Comparison of ENCODE assay signal across 13 mouse cellular contexts in the genomic region with DNA sequence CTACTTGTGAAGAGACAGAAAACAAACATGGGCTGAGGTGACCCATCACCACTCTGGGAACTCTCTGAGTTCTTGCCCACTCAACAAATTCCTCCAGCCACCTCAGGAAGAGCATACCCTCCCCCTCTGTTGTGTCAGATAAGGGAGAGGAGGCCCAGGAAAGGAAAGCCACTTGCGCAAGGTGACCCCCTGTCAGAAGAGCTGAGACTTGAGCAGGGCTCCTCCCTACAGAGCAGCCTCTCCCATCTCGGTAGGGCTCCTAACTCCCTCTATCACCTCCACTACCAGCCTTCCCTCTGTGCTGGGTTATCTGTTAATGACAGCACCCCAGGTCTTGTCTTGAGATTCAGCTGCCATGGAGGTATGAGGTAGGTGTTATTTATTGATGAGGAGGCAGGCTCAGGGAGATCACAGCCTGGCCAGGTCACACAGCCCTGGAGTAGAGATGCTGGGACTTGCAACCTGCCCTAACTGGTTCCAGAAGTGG. TPM values are rescaled to one million over a fixed set of nuclear protein-coding genes. Genes with fewer than 3 reads are reported as not detected.
DNase-seq lines count a peak whose midpoint lies in the region; ATAC-seq and TF ChIP-seq lines count a peak whose summit lies in the region.
"Had no signal": no experiment of that assay in that cellular context is flagged by ENCODE, and none has a peak within 500 bp of the region (broad histone marks: within the 10 kb centered on the region; RNA-seq: fewer than 3 reads in every experiment).

No protein-coding gene starts in this region.

- H3K36me3 ChIP-seq in heart, embryonic 16.5 days (ENCODE audit: control insufficient read depth, insufficient read depth), result no peaks in the 10 kb centered on the region
- H3K36me3 ChIP-seq in stomach, postnatal 0 days (ENCODE audit: control insufficient read depth, insufficient read depth, low read length), result no peaks in the 10 kb centered on the region

- H3K9ac ChIP-seq in heart, embryonic 16.5 days (ENCODE audit: low read length), result 0 out of 2 replicates have a peak overlapping the region, but pooled peaks have one; percentile 7
- no peak overlapping the region for H3K9ac ChIP-seq in stomach, postnatal 0 days (ENCODE audit: low read length)

- peaks cover 18% of the 10 kb centered on the region for H3K4me1 ChIP-seq in heart, embryonic 16.5 days (ENCODE audit: control insufficient read depth, insufficient read depth, low read length)
- 0 out of 2 replicates have a peak, but pooled peaks cover 2% of the 10 kb centered on the region for H3K4me1 ChIP-seq in stomach, postnatal 0 days (replicated peaks; ENCODE audit: control insufficient read depth, insufficient read depth)

- TF ChIP-seq EP300 in stomach, postnatal 0 days (optimal IDR thresholded peaks at IDR 0.05), result no peak

- H3K27ac ChIP-seq in heart, embryonic 16.5 days (ENCODE audit: low read length), result peak overlapping the region; percentile 47
- H3K27ac ChIP-seq in stomach, postnatal 0 days (replicated peaks), result peak overlapping the region; percentile 36; the same call in 1 of the 2 replicates

- intact Hi-C loops in heart, postnatal 14 days (cut with DNase I), result no loop called here

- no peak for TF ChIP-seq CTCF in stomach, postnatal 0 days (IDR thresholded peaks at IDR 0.05; ENCODE audit: low read depth)

- H3K27me3 ChIP-seq in heart, embryonic 16.5 days (ENCODE audit: control insufficient read depth, insufficient read depth, low read length), result no peaks in the 10 kb centered on the region
- no peaks in the 10 kb centered on the region for H3K27me3 ChIP-seq in stomach, postnatal 0 days (ENCODE audit: control insufficient read depth, insufficient read depth, low read length)

- no peak overlapping the region for H3K4me3 ChIP-seq in heart, embryonic 16.5 days (ENCODE audit: low read length)
- H3K4me3 ChIP-seq in stomach, postnatal 0 days (ENCODE audit: low read depth, low read length), result no peak overlapping the region

- no peak for DNase-seq in heart, postnatal 14 days
- DNase-seq in urinary bladder, postnatal 14 days (ENCODE audit: low spot score), result peak; percentile 41
- DNase-seq in urinary bladder, postnatal 10 days (ENCODE audit: low spot score), result no peak
- DNase-seq in liver, result peak; percentile 85
- no peak for DNase-seq in stomach, postnatal 0 days (ENCODE audit: low spot score)
- DNase-seq in layer of hippocampus, adult 9-11 months, result no peak
- DNase-seq in right cerebral cortex, postnatal 4 days, result no peak
- DNase-seq: cerebellum, postnatal 25 days; layer of hippocampus, postnatal 36 days; thymus, postnatal 36 days had no signal

- no peak overlapping the region for H3K4me2 ChIP-seq in heart, embryonic 16.5 days (ENCODE audit: low read depth, low read length)
- H3K4me2 ChIP-seq in stomach, postnatal 0 days (replicated peaks; ENCODE audit: low read depth), result no peak overlapping the region

- WGBS in heart, embryonic 16.5 days, result 40% methylated on average over 2 of the region's 2 CpGs
- WGBS in stomach, postnatal 0 days, result 40% methylated on average over 2 of the region's 2 CpGs

- no peaks in the 10 kb centered on the region for H3K9me3 ChIP-seq in heart, embryonic 16.5 days (replicated peaks; ENCODE audit: control insufficient read depth, low read length)
- no peaks in the 10 kb centered on the region for H3K9me3 ChIP-seq in stomach, postnatal 0 days (ENCODE audit: control insufficient read depth, low read length)

- peak; percentile 63 for ATAC-seq in heart, embryonic 16.5 days (replicated peaks; ENCODE audit: extremely low read depth, insufficient read depth, low FRiP score)
- no peak for ATAC-seq in stomach, postnatal 0 days (ENCODE audit: low FRiP score, low TSS enrichment)
- ATAC-seq: activated CD4-positive, CD25-positive, alpha-beta regulatory T cell, adult 4 months; midbrain, embryonic 16.5 days had no signal

RNA-seq across cellular contexts. Expression of a gene that starts 57.6 kb away (rescaled TPM):
- 129 and 136 TPM in 2 replicates for polyA plus RNA-seq in heart, embryonic 16.5 days (2015; fragmentation: Nextera tagmentation; extraction: Ambion mirVana)
- total RNA-seq in heart, postnatal 14 days (2021), result 1 to 10 TPM; 6.2 to 8.5 TPM
- 36.9 and 39.8 TPM in 2 replicates for polyA plus RNA-seq in stomach, postnatal 0 days (2015; fragmentation: Nextera tagmentation; extraction: Ambion mirVana)

Comparison
In these comparisons a context has a peak if more than half of its experiments do, and no peak if none do; other contexts are left out.
1. DNase-seq: peak in urinary bladder, postnatal 14 days (single experiment) and liver (single experiment); none in heart, postnatal 14 days (0 of 2), urinary bladder, postnatal 10 days (single experiment), stomach, postnatal 0 days (single experiment), layer of hippocampus, adult 9-11 months (single experiment) and right cerebral cortex, postnatal 4 days (single experiment).